Mouse (Mus musculus) thymus, adult 2 months (tissue): ENCODE results near the gene Macrod2.

Experiments
- CTCF ChIP-seq: fragments of 200-500 bp; IDR thresholded peaks from 2 replicates; pipeline ENCODE4 v1.5.1; 2012; ENCODE audit warnings: mild to moderate bottlenecking, control low read depth, low read length, moderate library complexity, borderline replicate concordance; ENCODE audit not compliant: control insufficient read depth, poor library complexity, insufficient read depth; ENCODE audit errors: extremely low read depth
- POLR2A ChIP-seq: fragments of 200-500 bp; IDR thresholded peaks from 2 replicates; pipeline ENCODE4 v1.6.1; 2012; ENCODE audit warnings: mild to moderate bottlenecking, low read length, control low read depth, moderate library complexity; ENCODE audit not compliant: control insufficient read depth, poor library complexity, insufficient read depth; ENCODE audit errors: extremely low read depth

DNA sequence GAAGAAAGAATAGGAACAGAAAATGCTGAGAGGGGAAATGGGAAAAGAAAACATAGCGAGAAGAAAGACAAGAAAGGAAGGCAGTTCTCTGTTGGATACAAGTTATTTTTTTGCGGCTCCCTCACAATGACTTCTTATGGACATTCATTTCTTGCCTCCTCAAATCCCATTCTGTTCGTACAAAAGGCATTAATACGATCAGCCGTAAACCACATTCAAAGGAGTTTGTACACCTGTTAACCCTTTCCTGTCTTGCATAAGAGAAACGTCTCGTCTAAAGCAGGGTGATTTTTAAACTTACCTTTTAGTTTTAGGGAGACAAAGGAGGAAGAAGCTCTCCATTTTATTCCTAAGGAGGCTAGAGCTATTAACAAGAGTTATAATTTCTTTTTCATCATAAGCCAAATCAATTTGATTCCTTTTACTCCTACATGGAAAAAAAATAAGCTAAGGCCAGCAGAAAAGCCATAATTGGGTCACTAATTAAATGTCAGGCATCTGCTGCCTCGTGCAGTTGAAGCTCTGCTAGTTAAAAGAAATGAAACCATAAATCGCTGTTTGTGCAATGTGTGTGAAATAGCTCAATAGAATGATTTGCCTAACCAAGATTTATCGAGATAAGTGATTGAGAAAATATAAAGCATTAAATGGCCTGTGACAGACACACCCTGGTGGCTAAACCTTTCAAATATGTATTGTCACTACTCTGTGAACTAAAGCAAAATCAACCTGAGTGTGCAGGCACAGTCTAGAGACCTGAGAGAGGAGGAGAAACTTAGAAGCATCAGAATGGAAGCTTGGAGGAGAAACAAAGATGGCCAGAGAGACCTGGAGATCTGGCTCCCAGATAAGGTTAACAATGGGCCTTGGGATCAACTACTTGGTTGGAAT, 1635.9 kb downstream of the Macrod2 start:
- TF ChIP-seq POLR2A (no peak), CTCF (no peak)
